Comparison of ENCODE assay signal across 8 mouse cellular contexts in the genomic region with DNA sequence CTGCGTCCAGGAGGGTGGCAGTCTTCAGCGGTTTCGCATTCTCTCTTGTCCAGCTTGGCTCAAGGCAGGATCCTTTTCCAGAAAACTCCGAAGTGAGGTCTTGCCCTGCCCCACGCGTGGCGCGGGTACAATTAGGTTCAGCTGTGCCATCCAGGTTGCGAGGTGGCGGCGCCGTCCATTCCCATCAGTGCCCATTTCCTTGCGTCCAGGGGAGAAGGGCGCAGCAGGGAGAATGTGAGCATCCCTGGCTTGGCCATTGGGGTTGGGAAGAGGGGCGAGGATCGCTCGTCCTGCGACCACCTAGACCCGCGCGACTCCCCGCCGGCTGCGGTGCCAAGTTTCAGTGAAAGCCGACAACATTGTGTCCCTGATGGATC. TPM values are rescaled to one million over a fixed set of nuclear protein-coding genes. Genes with fewer than 3 reads are reported as not detected.
A peak's percentile ranks its signal among the peaks of the same experiment; 100 is the strongest.
DNase-seq lines count a peak whose midpoint lies in the region; ATAC-seq and TF ChIP-seq lines count a peak whose summit lies in the region.

No protein-coding gene starts in this region.

- no peak for TF ChIP-seq CTCF in bone marrow, adult 2 months (IDR thresholded peaks at IDR 0.05; ENCODE audit: control insufficient read depth, insufficient read depth, low read length)

- intact Hi-C loops in heart, postnatal 25 days (cut with DNase I): no loop called here

- TF ChIP-seq POLR2A in bone marrow, adult 2 months (IDR thresholded peaks at IDR 0.05; ENCODE audit: borderline replicate concordance, control insufficient read depth, low read depth, low read length): no peak

- H3K9me3 ChIP-seq in heart, embryonic 12.5 days (replicated peaks): no peaks in the 10 kb centered on the region
- no peaks in the 10 kb centered on the region for H3K9me3 ChIP-seq in hindbrain, embryonic 11.5 days (ENCODE audit: control insufficient read depth, low read length)
- H3K9me3 ChIP-seq in midbrain, embryonic 11.5 days (ENCODE audit: control insufficient read depth, low read length): no peaks in the 10 kb centered on the region

- no peak for ATAC-seq in heart, embryonic 12.5 days (ENCODE audit: insufficient number of reproducible peaks, low FRiP score)
- ATAC-seq in hindbrain, embryonic 11.5 days (ENCODE audit: low FRiP score): peak; percentile 27
- ATAC-seq in midbrain, embryonic 11.5 days (ENCODE audit: low FRiP score): 0 out of 2 replicates have a peak, but pooled peaks have one; percentile 3

- peak overlapping the region; percentile 73 for H3K9ac ChIP-seq in heart, embryonic 12.5 days
- peak overlapping the region; percentile 43; the same call in 1 of the 2 replicates for H3K9ac ChIP-seq in hindbrain, embryonic 11.5 days (ENCODE audit: low read depth, low read length)
- H3K9ac ChIP-seq in midbrain, embryonic 11.5 days (ENCODE audit: low read length): peak overlapping the region; percentile 42; the same call in 1 of the 2 replicates

- under 1% methylated on average over 25 of the region's 25 CpGs for WGBS in heart, embryonic 12.5 days
- 2% methylated on average over 25 of the region's 25 CpGs for WGBS in bone marrow, adult 2 months
- under 1% methylated on average over 25 of the region's 25 CpGs for WGBS in hindbrain, embryonic 11.5 days
- under 1% methylated on average over 25 of the region's 25 CpGs for WGBS in midbrain, embryonic 11.5 days

- H3K4me3 ChIP-seq in heart, embryonic 12.5 days: peak overlapping the region; percentile 66
- H3K4me3 ChIP-seq in bone marrow, adult 2 months (replicated peaks; ENCODE audit: control insufficient read depth, low read depth, low read length): peak overlapping the region; percentile 31
- H3K4me3 ChIP-seq in hindbrain, embryonic 11.5 days (ENCODE audit: low read depth, low read length): peak overlapping the region; percentile 48
- H3K4me3 ChIP-seq in midbrain, embryonic 11.5 days (ENCODE audit: low read depth, low read length): peak overlapping the region; percentile 48

- H3K4me2 ChIP-seq in heart, embryonic 12.5 days: peak overlapping the region; percentile 96
- H3K4me2 ChIP-seq in hindbrain, embryonic 11.5 days (replicated peaks; ENCODE audit: low read depth, low read length): peak overlapping the region; percentile 87
- H3K4me2 ChIP-seq in midbrain, embryonic 11.5 days: peak overlapping the region; percentile 91

- no peaks in the 10 kb centered on the region for H3K36me3 ChIP-seq in heart, embryonic 12.5 days
- no peaks in the 10 kb centered on the region for H3K36me3 ChIP-seq in hindbrain, embryonic 11.5 days (ENCODE audit: control insufficient read depth, insufficient read depth, low read length)
- H3K36me3 ChIP-seq in midbrain, embryonic 11.5 days (ENCODE audit: control insufficient read depth, insufficient read depth, low read length): no peaks in the 10 kb centered on the region

- H3K4me1 ChIP-seq in heart, embryonic 12.5 days (replicated peaks): 0 out of 2 replicates have a peak, but pooled peaks cover 3% of the 10 kb centered on the region
- H3K4me1 ChIP-seq in bone marrow, adult 2 months (ENCODE audit: control insufficient read depth, insufficient read depth, low read length): no peaks in the 10 kb centered on the region
- peaks cover 5% of the 10 kb centered on the region; the same call in 1 of the 2 replicates for H3K4me1 ChIP-seq in hindbrain, embryonic 11.5 days (replicated peaks; ENCODE audit: control insufficient read depth, insufficient read depth, low read length)
- peaks cover 5% of the 10 kb centered on the region for H3K4me1 ChIP-seq in midbrain, embryonic 11.5 days (ENCODE audit: control insufficient read depth, insufficient read depth, low read length)

- no peak for DNase-seq in heart, postnatal 25 days (ENCODE audit: low spot score)
- peak; percentile 46 for DNase-seq in hindbrain, embryonic 11.5 days (ENCODE audit: low spot score)
- peak; percentile 93 for DNase-seq in midbrain, embryonic 11.5 days (ENCODE audit: low spot score, missing footprints)
- no peak for DNase-seq in T-cell, adult 2 months (ENCODE audit: low spot score)
- no peak for DNase-seq in kidney, adult 11 months
- DNase-seq in kidney, postnatal 10 days: no peak

- 0 out of 2 replicates have a peak, but pooled peaks cover 5% of the 10 kb centered on the region for H3K27me3 ChIP-seq in heart, embryonic 12.5 days (replicated peaks)
- peaks cover 17% of the 10 kb centered on the region for H3K27me3 ChIP-seq in hindbrain, embryonic 11.5 days (ENCODE audit: control insufficient read depth, insufficient read depth, low read length)
- peaks cover 28% of the 10 kb centered on the region for H3K27me3 ChIP-seq in midbrain, embryonic 11.5 days (ENCODE audit: control insufficient read depth, insufficient read depth, low read length)

- H3K27ac ChIP-seq in heart, embryonic 12.5 days (ENCODE audit: poor library complexity, severe bottlenecking): no peak overlapping the region
- H3K27ac ChIP-seq in bone marrow, adult 2 months (ENCODE audit: control insufficient read depth, insufficient read depth, low read depth, low read length, poor library complexity): no peak overlapping the region
- H3K27ac ChIP-seq in hindbrain, embryonic 11.5 days (ENCODE audit: low read depth, low read length): no peak overlapping the region
- H3K27ac ChIP-seq in midbrain, embryonic 11.5 days (ENCODE audit: low read depth, low read length): no peak overlapping the region

RNA-seq across cellular contexts. Expression of a gene that starts 0.5 kb away (rescaled TPM):
- polyA plus RNA-seq in heart, embryonic 12.5 days (2016; fragmentation: Nextera tagmentation; extraction: Ambion mirVana): 4.4 and 5.6 TPM in 2 replicates
- total RNA-seq in heart, postnatal 25 days (2021): 1 to 10 TPM; 2.0 to 2.3 TPM
- polyA plus RNA-seq in bone marrow, adult 2 months (2011; ENCODE audit: insufficient read depth, insufficient read length, low replicate concordance, missing spikeins): 0.61 and 3.4 TPM in 2 replicates
- 5.3 and 5.5 TPM in 2 replicates for polyA plus RNA-seq in hindbrain, embryonic 11.5 days (2014; fragmentation: Nextera tagmentation; extraction: Ambion mirVana)
- polyA plus RNA-seq in midbrain, embryonic 11.5 days (2014; fragmentation: Nextera tagmentation; extraction: Ambion mirVana): 2.5 and 3.0 TPM in 2 replicates

Comparison
In these comparisons a context has a peak if more than half of its experiments do, and no peak if none do; other contexts are left out.
1. DNase-seq: peak in hindbrain, embryonic 11.5 days (single experiment) and midbrain, embryonic 11.5 days (single experiment); none in heart, postnatal 25 days (single experiment), T-cell, adult 2 months (single experiment), kidney, adult 11 months (single experiment) and kidney, postnatal 10 days (single experiment).
2. Peak in every context shown above with its lines, with median percentiles within 50 percentile points of each other: H3K4me2 ChIP-seq, H3K4me3 ChIP-seq and H3K9ac ChIP-seq.